Mouse (Mus musculus): ENCODE results near the gene Trcg1. TPM values are rescaled to one million over a fixed set of nuclear protein-coding genes. Genes with fewer than 3 reads are reported as not detected.

Trcg1 gene
- polyA plus RNA-seq, 1 experiment, result not detected

DNA sequence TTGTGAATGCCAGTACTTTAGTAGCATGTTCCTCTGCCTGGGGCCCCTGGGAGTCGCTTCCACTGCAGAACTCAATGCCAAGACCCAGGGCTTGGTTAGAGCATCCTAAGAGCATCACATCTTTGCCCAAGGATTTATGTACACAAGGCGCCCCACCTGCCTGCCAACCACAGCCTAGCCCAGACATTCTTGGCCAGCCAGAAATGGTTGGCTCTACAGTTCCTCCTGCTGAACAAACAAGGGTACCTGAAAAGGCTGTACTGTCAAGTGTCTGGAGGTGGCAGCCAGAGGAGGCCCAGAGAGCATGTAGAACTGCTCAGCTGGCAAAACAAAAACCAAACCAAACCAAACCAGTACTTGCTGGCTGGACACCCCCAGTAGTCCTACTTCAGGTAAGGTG, 14.8 kb downstream of the Trcg1 start:
- no peak overlapping the region for H3ac ChIP-seq (ENCODE audit: control insufficient read depth, insufficient read length)
- no peak overlapping the region for H3K4me2 ChIP-seq (ENCODE audit: low read depth)
- TF ChIP-seq MYOG (IDR thresholded peaks at IDR 0.05; ENCODE audit: control insufficient read depth in 1 of 3, insufficient read depth in 1 of 3, insufficient read length in 2 of 3, low read depth in 2 of 3) (no peak), TCF12 (IDR thresholded peaks at IDR 0.05; ENCODE audit: insufficient read depth, poor library complexity, severe bottlenecking) (no peak), TCF3 (IDR thresholded peaks at IDR 0.05; ENCODE audit: insufficient read length, low read depth) (no peak), E2F4 (IDR thresholded peaks at IDR 0.05; ENCODE audit: insufficient read depth) (no peak)
- H3K27me3 ChIP-seq (ENCODE audit: control insufficient read depth, insufficient read depth, insufficient read length), result no peaks in the 10 kb centered on the region
- peaks cover 23% of the 10 kb centered on the region for H3K79me2 ChIP-seq (ENCODE audit: control insufficient read depth, insufficient read depth)
- H3K36me3 ChIP-seq (ENCODE audit: control insufficient read depth, insufficient read depth), result peaks cover 21% of the 10 kb centered on the region
- H3K4me3 ChIP-seq, result no peak overlapping the region

DNA sequence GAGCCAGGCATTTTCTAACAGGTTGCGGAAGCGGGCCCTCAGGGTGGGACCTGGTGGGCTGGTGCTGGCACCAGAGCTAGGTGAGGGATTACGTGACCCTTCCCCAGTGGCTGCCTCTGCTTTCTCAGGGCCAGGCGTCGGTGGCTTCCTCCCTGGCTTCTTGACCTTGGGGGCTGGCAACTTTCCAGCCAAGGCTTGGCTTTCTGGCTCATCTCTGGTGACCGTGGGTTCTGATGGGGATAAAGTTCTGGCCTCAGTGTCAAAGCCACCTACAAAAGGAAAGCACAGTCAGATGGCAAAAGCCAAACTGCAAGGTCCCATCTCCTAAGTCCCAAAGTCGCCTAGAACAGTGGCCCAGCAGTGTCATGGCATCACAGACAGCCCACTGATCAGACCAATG, 17.7 kb downstream of the Trcg1 start:
- Histone ChIP-seq H3K79me2 (ENCODE audit: control insufficient read depth, insufficient read depth) (peaks cover 50% of the 10 kb centered on the region), H3K36me3 (ENCODE audit: control insufficient read depth, insufficient read depth) (peaks cover 21% of the 10 kb centered on the region), H3K4me2 (ENCODE audit: low read depth) (no peak overlapping the region), H3ac (ENCODE audit: control insufficient read depth, insufficient read length) (no peak overlapping the region), H3K27me3 (ENCODE audit: control insufficient read depth, insufficient read depth, insufficient read length) (no peaks in the 10 kb centered on the region), H3K4me3 (no peak overlapping the region)
- TF ChIP-seq REST (IDR thresholded peaks at IDR 0.05; ENCODE audit: insufficient read depth, insufficient read length), result no peak
- no peak for TF ChIP-seq E2F4 (IDR thresholded peaks at IDR 0.05; ENCODE audit: insufficient read depth)
- TF ChIP-seq USF1 (IDR thresholded peaks at IDR 0.05; ENCODE audit: low read depth), result no peak
- no peak for TF ChIP-seq CEBPB (IDR thresholded peaks at IDR 0.05; ENCODE audit: insufficient read depth, poor library complexity, severe bottlenecking)
- no peak for TF ChIP-seq MYOG (IDR thresholded peaks at IDR 0.05; ENCODE audit: control insufficient read depth in 1 of 3, insufficient read depth in 1 of 3, insufficient read length in 2 of 3, low read depth in 2 of 3)
- no peak for TF ChIP-seq TCF3 (IDR thresholded peaks at IDR 0.05; ENCODE audit: insufficient read length, low read depth)
- TF ChIP-seq TCF12 (IDR thresholded peaks at IDR 0.05; ENCODE audit: insufficient read depth, poor library complexity, severe bottlenecking), result no peak
- no peak for TF ChIP-seq MAX (IDR thresholded peaks at IDR 0.05; ENCODE audit: low read depth)

DNA sequence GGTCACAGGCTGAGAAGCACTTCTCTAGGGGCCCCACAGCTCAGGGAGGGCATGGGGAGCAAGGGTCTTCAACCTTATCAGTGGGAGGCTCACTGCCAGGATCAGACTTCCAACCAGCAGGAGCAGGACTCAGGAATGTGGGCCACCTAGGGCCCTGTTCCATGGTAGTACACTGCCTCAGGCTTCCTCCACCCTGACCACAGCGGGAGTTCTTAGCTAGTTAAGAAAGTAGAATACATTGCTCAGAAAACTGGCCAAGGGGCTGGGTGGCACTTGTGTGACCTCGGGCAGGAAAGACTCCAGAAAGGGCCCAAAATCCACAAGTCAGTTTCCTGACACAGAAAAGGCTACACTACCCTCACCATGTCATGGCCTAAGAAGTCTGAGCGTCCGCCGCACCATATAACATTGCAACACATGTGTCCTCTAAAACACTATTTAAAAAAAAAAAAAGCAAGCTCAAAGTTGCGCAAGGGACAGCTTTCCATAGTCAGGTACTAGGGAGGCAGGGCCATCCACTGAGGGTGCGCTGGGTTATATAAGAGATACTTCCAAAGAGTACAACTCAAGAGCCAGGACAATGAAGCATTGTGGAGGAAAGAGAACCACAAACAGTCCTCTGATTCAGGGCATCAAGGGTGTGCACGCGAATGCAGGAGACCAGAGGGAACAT, 18.6 kb downstream of the Trcg1 start:
- no peak overlapping the region for H3K4me2 ChIP-seq (ENCODE audit: low read depth)
- TF ChIP-seq E2F4 (IDR thresholded peaks at IDR 0.05; ENCODE audit: insufficient read depth), result no peak
- TF ChIP-seq TCF3 (IDR thresholded peaks at IDR 0.05; ENCODE audit: insufficient read length, low read depth), result no peak
- H3K79me2 ChIP-seq (ENCODE audit: control insufficient read depth, insufficient read depth), result peaks cover 58% of the 10 kb centered on the region
- no peaks in the 10 kb centered on the region for H3K27me3 ChIP-seq (ENCODE audit: control insufficient read depth, insufficient read depth, insufficient read length)
- peaks cover 21% of the 10 kb centered on the region for H3K36me3 ChIP-seq (ENCODE audit: control insufficient read depth, insufficient read depth)
- no peak overlapping the region for H3ac ChIP-seq (ENCODE audit: control insufficient read depth, insufficient read length)
- no peak overlapping the region for H3K4me3 ChIP-seq

DNA sequence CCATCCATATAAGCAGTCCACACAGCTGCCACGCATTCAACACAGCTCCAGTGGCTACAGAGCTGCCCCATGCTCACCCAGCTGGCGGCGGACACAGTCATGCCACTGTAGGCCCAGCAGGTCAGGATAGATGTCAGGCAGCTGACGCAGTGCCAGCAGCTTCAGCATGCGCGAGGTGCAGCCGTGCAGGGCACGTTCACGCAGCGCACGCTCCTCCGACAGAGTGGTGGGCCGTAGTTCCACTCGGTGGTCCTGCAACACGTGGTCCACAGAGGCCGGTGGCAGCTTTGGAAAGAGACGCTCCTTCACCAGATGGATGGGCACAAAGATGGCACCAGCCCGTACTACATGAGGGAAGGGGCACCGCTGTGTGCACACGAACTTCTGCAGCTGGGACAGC, 20.0 kb downstream of the Trcg1 start:
- Histone ChIP-seq H3K36me3 (ENCODE audit: control insufficient read depth, insufficient read depth) (peaks cover 21% of the 10 kb centered on the region), H3ac (ENCODE audit: control insufficient read depth, insufficient read length) (no peak overlapping the region), H3K27me3 (ENCODE audit: control insufficient read depth, insufficient read depth, insufficient read length) (no peaks in the 10 kb centered on the region), H3K4me2 (ENCODE audit: low read depth) (no peak overlapping the region), H3K4me3 (no peak overlapping the region), H3K79me2 (ENCODE audit: control insufficient read depth, insufficient read depth) (peaks cover 71% of the 10 kb centered on the region)
- TF ChIP-seq E2F4 (IDR thresholded peaks at IDR 0.05; ENCODE audit: insufficient read depth) (no peak), POLR2AphosphoS2 (IDR thresholded peaks at IDR 0.05; ENCODE audit: insufficient read length, low read depth) (peak; percentile 74), USF1 (IDR thresholded peaks at IDR 0.05; ENCODE audit: low read depth) (no peak), MAX (IDR thresholded peaks at IDR 0.05; ENCODE audit: low read depth) (no peak), CEBPB (IDR thresholded peaks at IDR 0.05; ENCODE audit: insufficient read depth, poor library complexity, severe bottlenecking) (no peak), TCF12 (IDR thresholded peaks at IDR 0.05; ENCODE audit: insufficient read depth, poor library complexity, severe bottlenecking) (no peak), POLR2A (IDR thresholded peaks at IDR 0.05; ENCODE audit: insufficient read length, low read depth) (peak; percentile 55), REST (IDR thresholded peaks at IDR 0.05; ENCODE audit: insufficient read depth, insufficient read length) (no peak), SRF (IDR thresholded peaks at IDR 0.05; ENCODE audit: control insufficient read depth, insufficient read length, low read depth) (no peak), MYOG (IDR thresholded peaks at IDR 0.05; ENCODE audit: control insufficient read depth in 1 of 3, insufficient read depth in 1 of 3, insufficient read length in 2 of 3, low read depth in 2 of 3) (peak in 1 of 3 experiments; percentile 15), MYOD1 (IDR thresholded peaks at IDR 0.05; ENCODE audit: control insufficient read depth in 1 of 3, insufficient read length in 2 of 3, low read depth in 2 of 3) (no peak), TCF3 (IDR thresholded peaks at IDR 0.05; ENCODE audit: insufficient read length, low read depth) (no peak)

DNA sequence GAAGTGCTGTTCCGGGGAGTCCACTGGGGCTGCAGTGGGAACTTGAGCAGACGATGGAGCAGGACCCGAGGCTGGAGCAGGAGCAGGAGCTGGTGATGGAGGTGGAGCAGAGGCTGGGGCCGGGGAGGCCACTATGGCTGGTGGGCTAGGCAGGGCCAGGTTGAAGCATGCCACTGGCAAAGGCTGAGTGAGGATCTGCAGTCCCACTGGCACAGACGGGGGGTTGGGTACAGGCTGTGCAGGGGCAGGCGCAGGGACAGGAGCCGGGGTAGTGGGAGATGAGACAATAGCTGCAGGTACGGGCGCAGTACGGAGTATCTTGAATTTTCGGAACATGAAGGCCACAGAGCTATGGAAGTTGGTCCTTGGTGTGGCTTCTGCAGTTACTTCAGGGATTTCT, 20.5 kb downstream of the Trcg1 start:
- H3K36me3 ChIP-seq (ENCODE audit: control insufficient read depth, insufficient read depth), result peaks cover 21% of the 10 kb centered on the region
- H3ac ChIP-seq (ENCODE audit: control insufficient read depth, insufficient read length), result no peak overlapping the region
- TF ChIP-seq CEBPB (IDR thresholded peaks at IDR 0.05; ENCODE audit: insufficient read depth, poor library complexity, severe bottlenecking) (no peak), E2F4 (IDR thresholded peaks at IDR 0.05; ENCODE audit: insufficient read depth) (no peak), SRF (IDR thresholded peaks at IDR 0.05; ENCODE audit: control insufficient read depth, insufficient read length, low read depth) (no peak), POLR2AphosphoS2 (IDR thresholded peaks at IDR 0.05; ENCODE audit: insufficient read length, low read depth) (no peak), MYOD1 (IDR thresholded peaks at IDR 0.05; ENCODE audit: control insufficient read depth in 1 of 3, insufficient read length in 2 of 3, low read depth in 2 of 3) (no peak), MAX (IDR thresholded peaks at IDR 0.05; ENCODE audit: low read depth) (no peak), REST (IDR thresholded peaks at IDR 0.05; ENCODE audit: insufficient read depth, insufficient read length) (no peak), USF1 (IDR thresholded peaks at IDR 0.05; ENCODE audit: low read depth) (no peak), TCF12 (IDR thresholded peaks at IDR 0.05; ENCODE audit: insufficient read depth, poor library complexity, severe bottlenecking) (no peak), MYOG (IDR thresholded peaks at IDR 0.05; ENCODE audit: control insufficient read depth in 1 of 3, insufficient read depth in 1 of 3, insufficient read length in 2 of 3, low read depth in 2 of 3) (no peak)
- H3K27me3 ChIP-seq (ENCODE audit: control insufficient read depth, insufficient read depth, insufficient read length), result no peaks in the 10 kb centered on the region
- peaks cover 77% of the 10 kb centered on the region for H3K79me2 ChIP-seq (ENCODE audit: control insufficient read depth, insufficient read depth)
- no peak overlapping the region for H3K4me2 ChIP-seq (ENCODE audit: low read depth)
- no peak overlapping the region for H3K4me3 ChIP-seq

All from myocyte (in vitro differentiated cells).